Mouse (Mus musculus) hindbrain, embryonic 11.5 days (tissue): ENCODE measurements around the gene Fblim1. TPM values are rescaled to one million over a fixed set of nuclear protein-coding genes. Genes with fewer than 3 reads are reported as not detected.

Experiments
- ATAC-seq: fragments of 200-750 bp; cut with Nextera tagmentation; 2 replicates; pipeline ENCODE4 v1.8.0; 2017; ENCODE audit warnings: mild to moderate bottlenecking, moderate TSS enrichment, moderate library complexity; ENCODE audit not compliant: low FRiP score
- DNase-seq: peaks from one replicate; pipeline ENCODE4 v3.0.0-alpha.2; 2015; ENCODE audit warnings: low spot score
- H3K27ac ChIP-seq: fragments of 300-500 bp; sonication (generic); 2 replicates; pipeline ENCODE4 v1.5.1; 2014; ENCODE audit warnings: mild to moderate bottlenecking, low read depth, low read length
- H3K27me3 ChIP-seq: fragments of 300-500 bp; sonication (generic); 2 replicates; pipeline ENCODE4 v1.6.1; 2014; ENCODE audit warnings: mild to moderate bottlenecking, low read length, moderate library complexity, mixed read lengths; ENCODE audit not compliant: control insufficient read depth, insufficient read depth
- H3K36me3 ChIP-seq: fragments of 300-500 bp; sonication (generic); 2 replicates; pipeline ENCODE4 v1.6.1; 2014; ENCODE audit warnings: mild to moderate bottlenecking, low read length, moderate library complexity, mixed read lengths; ENCODE audit not compliant: control insufficient read depth, insufficient read depth
- H3K4me1 ChIP-seq: fragments of 300-500 bp; sonication (generic); replicated peaks from 2 replicates; pipeline ENCODE4 v1.6.1; 2014; ENCODE audit warnings: low read length, mixed read lengths; ENCODE audit not compliant: control insufficient read depth, insufficient read depth
- H3K4me2 ChIP-seq: fragments of 300-500 bp; sonication (generic); replicated peaks from 2 replicates; pipeline ENCODE4 v1.6.1; 2014; ENCODE audit warnings: mild to moderate bottlenecking, low read depth, low read length
- H3K4me3 ChIP-seq: fragments of 300-500 bp; sonication (generic); 2 replicates; pipeline ENCODE4 v1.5.1; 2014; ENCODE audit warnings: low read depth, low read length
- H3K9ac ChIP-seq: fragments of 300-500 bp; sonication (generic); 2 replicates; pipeline ENCODE4 v1.6.1; 2014; ENCODE audit warnings: low read depth, low read length
- H3K9me3 ChIP-seq: fragments of 300-500 bp; sonication (generic); 2 replicates; pipeline ENCODE4 v1.6.1; 2016; ENCODE audit warnings: low read length; ENCODE audit not compliant: control insufficient read depth
- WGBS: fragments of 180-500 bp; shearing (Covaris S2); extraction: QIAGEN DNeasy Blood & Tissue Kit; methylation state at CpG from one replicate; pipeline ENCODE4 v1.1.7; 2014; 5-methylcytosine and 5-hydroxymethylcytosine counted together
- polyA plus RNA-seq: library from polyadenylated mRNA; unstranded; fragments of >200 nt; fragmentation: Nextera tagmentation; extraction: Ambion mirVana; gene quantifications from 2 replicates; pipeline ENCODE4 v1.2.1, GENCODE M21; 2014

The Fblim1 gene
- polyA plus RNA-seq, 1 experiment from 2014 or later = 31.1 TPM

GRCm38 (mm10) chr4:141616811-141617210, 10.9 kb upstream of the Fblim1 start:
- Histone ChIP-seq H3K36me3 (no peaks in the 10 kb centered on the region), H3K4me3 (no peak overlapping the region), H3K27ac (no peak overlapping the region), H3K9ac (no peak overlapping the region), H3K4me1 (no peaks in the 10 kb centered on the region), H3K27me3 (no peaks in the 10 kb centered on the region), H3K9me3 (no peaks in the 10 kb centered on the region), H3K4me2 (no peak overlapping the region)
- WGBS = 77% methylated on average over 6 of the region's 6 CpGs
- ATAC-seq = no peak
- no peak for DNase-seq

DNA sequence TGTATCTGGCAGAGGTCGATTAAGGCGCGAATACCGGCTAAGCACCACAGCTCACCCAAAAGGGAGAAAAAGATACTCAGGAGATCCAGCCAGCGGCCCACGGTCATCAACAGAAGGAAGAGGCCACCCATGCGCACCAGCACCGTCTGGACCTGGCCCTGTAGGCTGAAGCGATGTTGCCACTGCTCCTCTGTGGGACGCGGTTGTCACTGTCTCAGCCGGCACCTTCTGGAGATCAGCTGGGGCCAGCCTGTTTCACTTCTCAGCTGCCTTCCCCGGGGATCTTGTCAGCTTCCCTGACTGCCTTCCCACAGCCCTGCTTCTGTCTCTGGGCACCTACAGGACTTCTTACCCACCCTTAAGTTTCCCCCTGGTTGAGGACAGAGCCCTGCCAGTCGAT, 9.1 kb upstream of the Fblim1 start:
- Histone ChIP-seq H3K27ac (no peak overlapping the region), H3K27me3 (no peaks in the 10 kb centered on the region), H3K4me1 (no peaks in the 10 kb centered on the region), H3K36me3 (no peaks in the 10 kb centered on the region), H3K9ac (no peak overlapping the region), H3K4me3 (no peak overlapping the region), H3K4me2 (no peak overlapping the region), H3K9me3 (no peaks in the 10 kb centered on the region)
- 79% methylated on average over 14 of the region's 14 CpGs for WGBS
- DNase-seq (no peak), ATAC-seq (no peak)

GRCm38 (mm10) chr4:141609538-141609937, 3.6 kb upstream of the Fblim1 start:
- no peak for ATAC-seq
- Histone ChIP-seq H3K27me3 (no peaks in the 10 kb centered on the region), H3K9ac (no peak overlapping the region), H3K4me1 (no peaks in the 10 kb centered on the region), H3K27ac (no peak overlapping the region), H3K36me3 (no peaks in the 10 kb centered on the region), H3K4me3 (no peak overlapping the region), H3K9me3 (no peaks in the 10 kb centered on the region), H3K4me2 (no peak overlapping the region)
- 81% methylated on average over 6 of the region's 6 CpGs for WGBS
- DNase-seq = no peak

- no peak overlapping the region for H3K4me2 ChIP-seq
- no peak overlapping the region for H3K4me3 ChIP-seq
- H3K9me3 ChIP-seq = no peaks in the 10 kb centered on the region
- H3K4me1 ChIP-seq = 0 out of 2 replicates have a peak, but pooled peaks cover 1% of the 10 kb centered on the region
- H3K27me3 ChIP-seq = no peaks in the 10 kb centered on the region
- H3K36me3 ChIP-seq = no peaks in the 10 kb centered on the region
- DNase-seq = no peak
- no peak overlapping the region for H3K9ac ChIP-seq
- no peak for ATAC-seq
- no peak overlapping the region for H3K27ac ChIP-seq
- 89% methylated on average over 5 of the region's 5 CpGs for WGBS
Measured at GRCm38 (mm10) chr4:141605421-141605820, 475 bp downstream of the Fblim1 start.

DNA sequence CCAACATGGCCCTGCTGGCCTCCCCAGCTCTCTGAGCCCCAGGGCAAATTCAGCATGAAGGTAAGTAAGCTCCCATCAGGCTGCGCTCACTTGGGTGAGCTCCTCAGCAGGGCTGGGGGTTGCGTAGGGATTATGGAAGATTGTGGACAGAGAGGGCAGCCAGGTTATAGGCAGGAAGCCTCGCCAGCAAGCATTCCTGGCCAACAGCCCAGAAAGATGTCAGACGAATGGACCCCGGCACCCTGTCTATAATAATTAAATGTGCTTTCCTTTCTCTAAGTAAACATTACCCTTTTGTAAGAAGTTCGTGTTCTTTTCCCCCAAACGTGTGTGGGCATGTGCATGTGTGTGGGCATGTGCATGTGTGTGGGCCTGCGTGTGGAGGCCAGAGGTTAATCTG, 1.4 kb downstream of the Fblim1 start:
- no peak for DNase-seq
- Histone ChIP-seq H3K4me2 (no peak overlapping the region), H3K36me3 (no peaks in the 10 kb centered on the region), H3K4me1 (0 out of 2 replicates have a peak, but pooled peaks cover 3% of the 10 kb centered on the region), H3K27me3 (peaks cover 3% of the 10 kb centered on the region; the same call in 1 of the 2 replicates), H3K27ac (no peak overlapping the region), H3K9me3 (no peaks in the 10 kb centered on the region), H3K9ac (no peak overlapping the region), H3K4me3 (no peak overlapping the region)
- 84% methylated on average over 8 of the region's 8 CpGs for WGBS
- ATAC-seq = no peak

- H3K4me1 ChIP-seq = peaks cover 6% of the 10 kb centered on the region; the same call in 1 of the 2 replicates
- H3K27me3 ChIP-seq = peaks cover 5% of the 10 kb centered on the region; the same call in 1 of the 2 replicates
- no peak overlapping the region for H3K4me3 ChIP-seq
- no peaks in the 10 kb centered on the region for H3K9me3 ChIP-seq
- no peak overlapping the region for H3K4me2 ChIP-seq
- 80% methylated on average over 4 of the region's 4 CpGs for WGBS
- no peak for ATAC-seq
- no peak for DNase-seq
- no peaks in the 10 kb centered on the region for H3K36me3 ChIP-seq
- H3K9ac ChIP-seq = no peak overlapping the region
- H3K27ac ChIP-seq = no peak overlapping the region
Measured at GRCm38 (mm10) chr4:141603921-141604320, 2.0 kb downstream of the Fblim1 start.

GRCm38 (mm10) chr4:141602523-141603223, 3.2 kb downstream of the Fblim1 start:
- WGBS = 74% methylated on average over 11 of the region's 11 CpGs
- Histone ChIP-seq H3K4me2 (no peak overlapping the region), H3K27ac (no peak overlapping the region), H3K36me3 (no peaks in the 10 kb centered on the region), H3K4me1 (peaks cover 10% of the 10 kb centered on the region; the same call in 1 of the 2 replicates), H3K9me3 (no peaks in the 10 kb centered on the region), H3K27me3 (peaks cover 5% of the 10 kb centered on the region; the same call in 1 of the 2 replicates), H3K4me3 (no peak overlapping the region), H3K9ac (no peak overlapping the region)
- DNase-seq = no peak
- ATAC-seq = no peak

DNA sequence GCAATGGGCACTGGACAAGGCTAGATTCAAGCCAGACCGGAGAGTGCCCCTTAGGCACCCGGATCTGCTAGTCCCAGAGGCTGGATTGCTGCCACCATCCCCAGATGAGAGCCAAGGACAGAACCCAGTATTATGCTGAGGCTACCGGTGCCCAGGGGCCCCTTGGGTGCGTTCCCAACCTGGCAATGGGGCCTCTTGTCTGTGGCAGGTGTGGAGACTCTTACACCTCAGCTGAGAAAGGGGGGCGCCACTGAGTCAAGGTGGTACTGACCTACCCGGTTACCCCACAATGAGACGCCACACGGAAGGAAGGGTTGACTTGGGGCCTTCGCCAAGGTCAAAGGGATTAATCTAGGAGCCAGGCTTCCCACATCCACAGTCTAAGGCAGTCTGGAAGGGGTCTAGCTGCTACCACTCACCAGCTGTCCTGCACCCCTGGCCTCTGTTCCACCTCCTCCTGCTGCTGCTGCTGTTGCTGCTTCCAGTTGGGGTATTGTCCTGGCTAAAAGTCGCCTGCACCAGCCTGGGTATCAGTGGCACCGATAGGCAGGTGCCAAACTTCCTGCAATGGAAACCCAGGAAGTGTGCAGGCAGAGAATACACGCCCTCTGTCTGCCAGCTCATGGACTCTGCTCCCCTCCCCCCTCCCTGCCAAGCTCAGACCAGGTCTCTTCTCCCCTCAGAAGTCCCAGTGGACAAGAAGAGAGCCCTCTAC, 4.6 kb downstream of the Fblim1 start:
- H3K9me3 ChIP-seq = no peaks in the 10 kb centered on the region
- no peak overlapping the region for H3K9ac ChIP-seq
- WGBS = 72% methylated on average over 12 of the region's 12 CpGs
- H3K36me3 ChIP-seq = no peaks in the 10 kb centered on the region
- no peak overlapping the region for H3K4me3 ChIP-seq
- H3K27me3 ChIP-seq = peaks cover 5% of the 10 kb centered on the region; the same call in 1 of the 2 replicates
- peaks cover 10% of the 10 kb centered on the region; the same call in 1 of the 2 replicates for H3K4me1 ChIP-seq
- no peak overlapping the region for H3K4me2 ChIP-seq
- H3K27ac ChIP-seq = no peak overlapping the region
- DNase-seq (no peak), ATAC-seq (no peak)
